Mouse (Mus musculus) macrophage (primary cell): ENCODE data around the gene Per1. TPM values are rescaled to one million over a fixed set of nuclear protein-coding genes. Genes with fewer than 3 reads are reported as not detected.

Experiments
- H3K27ac ChIP-seq: fragments of 350-480 bp; formaldehyde crosslinking; 2 replicates; pipeline ENCODE4 v1.9.0; 2021
- H3K36me3 ChIP-seq: fragments of 350-480 bp; formaldehyde crosslinking; 2 replicates; pipeline ENCODE4 v1.9.0; 2021; ENCODE audit errors: inconsistent target
- H3K4me3 ChIP-seq: fragments of 350-480 bp; formaldehyde crosslinking; 2 replicates; pipeline ENCODE4 v1.9.0; 2021; ENCODE audit errors: inconsistent target
- H3K79me2 ChIP-seq: fragments of 350-480 bp; formaldehyde crosslinking; 2 replicates; pipeline ENCODE4 v1.9.0; 2021; ENCODE audit errors: inconsistent target
- WGBS: methylation state at CpG from one replicate; pipeline ENCODE4 v1.1.7; 2026; ENCODE audit warnings: inconsistent platforms; ENCODE audit not compliant: missing documents; 5-methylcytosine and 5-hydroxymethylcytosine counted together
- polyA plus RNA-seq: library from polyadenylated mRNA; stranded (reverse); fragments of 250-400 nt; gene quantifications from 3 replicates; pipeline ENCODE4 v1.2.4, GENCODE M21; 2018; ENCODE audit warnings: inconsistent platforms

Per1 gene
- polyA plus RNA-seq, 1 experiment from 2014 or later: 17.5 TPM

- Histone ChIP-seq H3K4me3 (peak overlapping the region; percentile 46), H3K79me2 (peaks cover 14% of the 10 kb centered on the region), H3K36me3 (peaks cover 5% of the 10 kb centered on the region; the same call in 1 of the 2 replicates), H3K27ac (0 out of 2 replicates have a peak overlapping the region, but pooled peaks have one; percentile 19)
- WGBS: 9% methylated on average over 9 of the region's 9 CpGs
Measured at GRCm38 (mm10) chr11:69096360-69096986, 1.5 kb downstream of the Per1 start.

GRCm38 (mm10) chr11:69096987-69097900, 2.2 kb downstream of the Per1 start:
- Histone ChIP-seq H3K36me3 (peaks cover 12% of the 10 kb centered on the region; the same call in 1 of the 2 replicates), H3K79me2 (peaks cover 14% of the 10 kb centered on the region), H3K4me3 (no peak overlapping the region), H3K27ac (peak overlapping the region; percentile 61)
- WGBS: 6% methylated on average over 29 of the region's 29 CpGs

GRCm38 (mm10) chr11:69098039-69098761, 3.2 kb downstream of the Per1 start:
- Histone ChIP-seq H3K4me3 (no peak overlapping the region), H3K36me3 (peaks cover 21% of the 10 kb centered on the region), H3K79me2 (peaks cover 14% of the 10 kb centered on the region), H3K27ac (peak overlapping the region; percentile 61)
- WGBS: 18% methylated on average over 8 of the region's 8 CpGs

- 0% methylated on average over 19 of the region's 19 CpGs for WGBS
- Histone ChIP-seq H3K36me3 (peaks cover 27% of the 10 kb centered on the region), H3K79me2 (peaks cover 14% of the 10 kb centered on the region), H3K4me3 (peak overlapping the region; percentile 54), H3K27ac (peak overlapping the region; percentile 92)
Measured at GRCm38 (mm10) chr11:69098762-69099091, 3.7 kb downstream of the Per1 start.

GRCm38 (mm10) chr11:69099177-69099914, 4.3 kb downstream of the Per1 start:
- H3K36me3 ChIP-seq: peaks cover 33% of the 10 kb centered on the region
- peaks cover 14% of the 10 kb centered on the region for H3K79me2 ChIP-seq
- H3K4me3 ChIP-seq: peak overlapping the region; percentile 54
- H3K27ac ChIP-seq: peak overlapping the region; percentile 92
- WGBS: 2% methylated on average over 22 of the region's 22 CpGs

- 2% methylated on average over 23 of the region's 23 CpGs for WGBS
Measured at GRCm38 (mm10) chr11:69099915-69100345, 4.9 kb downstream of the Per1 start.

GRCm38 (mm10) chr11:69100639-69101360, 5.8 kb downstream of the Per1 start:
- H3K4me3 ChIP-seq: peak overlapping the region; percentile 33
- H3K36me3 ChIP-seq: peaks cover 47% of the 10 kb centered on the region
- H3K79me2 ChIP-seq: peaks cover 14% of the 10 kb centered on the region
- WGBS: 71% methylated on average over 18 of the region's 20 CpGs
- H3K27ac ChIP-seq: peak overlapping the region; percentile 79

More at GRCm38 (mm10) chr11:69099915-69100345, 4.9 kb downstream of the Per1 start:
- H3K36me3 ChIP-seq: peaks cover 39% of the 10 kb centered on the region
- peak overlapping the region; percentile 54 for H3K4me3 ChIP-seq
- H3K79me2 ChIP-seq: peaks cover 14% of the 10 kb centered on the region
- H3K27ac ChIP-seq: peak overlapping the region; percentile 92

- Histone ChIP-seq H3K79me2 (peaks cover 14% of the 10 kb centered on the region), H3K36me3 (peaks cover 56% of the 10 kb centered on the region), H3K27ac (no peak overlapping the region), H3K4me3 (no peak overlapping the region)
- WGBS: 93% methylated on average over 17 of the region's 21 CpGs
Measured at GRCm38 (mm10) chr11:69101604-69102402, 6.8 kb downstream of the Per1 start.

GRCm38 (mm10) chr11:69102403-69102725, 7.3 kb downstream of the Per1 start:
- peaks cover 62% of the 10 kb centered on the region for H3K36me3 ChIP-seq
- no peak overlapping the region for H3K4me3 ChIP-seq
- 80% methylated on average over 7 of the region's 7 CpGs for WGBS
- H3K79me2 ChIP-seq: peaks cover 14% of the 10 kb centered on the region
- no peak overlapping the region for H3K27ac ChIP-seq

- Histone ChIP-seq H3K27ac (no peak overlapping the region), H3K36me3 (peaks cover 69% of the 10 kb centered on the region), H3K4me3 (no peak overlapping the region), H3K79me2 (peaks cover 14% of the 10 kb centered on the region)
- WGBS: 96% methylated on average over 14 of the region's 14 CpGs
Measured at GRCm38 (mm10) chr11:69103121-69103520, 8.1 kb downstream of the Per1 start.

- no peak overlapping the region for H3K4me3 ChIP-seq
- no peak overlapping the region for H3K27ac ChIP-seq
- peaks cover 76% of the 10 kb centered on the region for H3K36me3 ChIP-seq
- H3K79me2 ChIP-seq: peaks cover 14% of the 10 kb centered on the region
- 93% methylated on average over 15 of the region's 15 CpGs for WGBS
Measured at GRCm38 (mm10) chr11:69103531-69104435, 8.8 kb downstream of the Per1 start.

GRCm38 (mm10) chr11:69104487-69104886, 9.5 kb downstream of the Per1 start:
- Histone ChIP-seq H3K27ac (no peak overlapping the region), H3K36me3 (peaks cover 83% of the 10 kb centered on the region), H3K4me3 (no peak overlapping the region), H3K79me2 (peaks cover 14% of the 10 kb centered on the region)
- WGBS: 98% methylated on average over 14 of the region's 14 CpGs
